Mouse (Mus musculus): ENCODE data around the gene Serpina3c. TPM values are rescaled to one million over a fixed set of nuclear protein-coding genes. Genes with fewer than 3 reads are reported as not detected.

Serpina3c gene
- polyA plus RNA-seq, 1 experiment from 2014 or later = not detected

- no peak for DNase-seq (ENCODE audit: low spot score)
- WGBS = 82% methylated on average over 3 of the region's 3 CpGs
- Histone ChIP-seq H3K27ac (ENCODE audit: low read depth, low read length) (no peak overlapping the region), H3K4me2 (ENCODE audit: low read depth) (no peak overlapping the region), H3K4me1 (ENCODE audit: control insufficient read depth, insufficient read depth, low read length) (no peaks in the 10 kb centered on the region), H3K27me3 (ENCODE audit: control insufficient read depth, insufficient read depth, low read length) (no peaks in the 10 kb centered on the region), H3K4me3 (ENCODE audit: low read depth, low read length) (no peak overlapping the region), H3K36me3 (ENCODE audit: control insufficient read depth, insufficient read depth, low read length) (no peaks in the 10 kb centered on the region), H3K9me3 (ENCODE audit: control insufficient read depth, low read length) (no peaks in the 10 kb centered on the region), H3K9ac (ENCODE audit: low read length) (no peak overlapping the region)
- ATAC-seq (ENCODE audit: insufficient read depth, low FRiP score, low TSS enrichment) = no peak
These were observed 527 bp downstream of the Serpina3c start for GRCm38 (mm10) chr12:104153041-104153645.

DNA sequence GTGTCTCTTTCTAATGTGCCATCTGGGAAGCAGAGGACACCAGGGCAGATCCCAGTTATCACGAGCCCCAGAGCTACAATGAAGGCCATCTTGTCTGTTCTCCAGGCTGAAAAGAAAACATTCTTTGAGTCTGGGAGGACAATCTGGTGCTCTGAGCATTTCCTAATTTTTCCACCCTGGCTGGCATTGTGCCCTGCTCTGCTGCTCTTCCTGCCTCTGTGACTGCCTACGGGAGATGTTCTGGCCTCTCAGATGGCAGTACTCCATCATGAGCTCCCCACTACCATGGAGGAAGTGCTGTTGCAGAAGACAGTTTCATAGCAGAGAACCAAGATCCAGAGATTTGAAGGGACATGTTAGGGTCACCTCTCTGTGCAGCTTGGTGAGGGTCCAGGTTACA, 1.7 kb downstream of the Serpina3c start:
- ATAC-seq (ENCODE audit: insufficient read depth, low FRiP score, low TSS enrichment) (no peak), DNase-seq (ENCODE audit: low spot score) (no peak)
- Histone ChIP-seq H3K36me3 (ENCODE audit: control insufficient read depth, insufficient read depth, low read length) (no peaks in the 10 kb centered on the region), H3K27ac (ENCODE audit: low read depth, low read length) (no peak overlapping the region), H3K27me3 (ENCODE audit: control insufficient read depth, insufficient read depth, low read length) (no peaks in the 10 kb centered on the region), H3K4me1 (ENCODE audit: control insufficient read depth, insufficient read depth, low read length) (no peaks in the 10 kb centered on the region), H3K4me2 (ENCODE audit: low read depth) (no peak overlapping the region), H3K9me3 (ENCODE audit: control insufficient read depth, low read length) (no peaks in the 10 kb centered on the region), H3K4me3 (ENCODE audit: low read depth, low read length) (no peak overlapping the region), H3K9ac (ENCODE audit: low read length) (no peak overlapping the region)
- 82% methylated on average over 2 of the region's 2 CpGs for WGBS

DNA sequence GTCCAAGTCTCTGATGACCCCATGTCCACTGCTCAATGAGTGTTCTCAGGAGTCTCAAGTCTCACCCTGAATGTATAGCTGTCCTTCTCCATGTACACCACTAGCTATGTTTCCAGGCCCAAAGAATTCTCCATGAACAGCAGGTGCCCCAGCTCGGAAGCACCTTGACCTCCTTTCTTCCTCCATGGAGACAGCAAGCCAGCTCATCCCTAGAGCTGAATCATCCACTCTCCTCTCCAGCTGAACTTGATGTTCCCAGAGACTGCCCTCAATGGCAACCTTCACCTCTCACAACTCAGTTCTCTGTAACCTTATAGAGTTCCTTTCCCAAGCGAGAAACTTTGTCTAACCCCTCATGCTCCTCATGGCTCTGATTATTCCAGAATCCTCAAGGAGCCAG, 8.1 kb downstream of the Serpina3c start:
- H3K27ac ChIP-seq (ENCODE audit: low read depth, low read length) = no peak overlapping the region
- H3K9ac ChIP-seq (ENCODE audit: low read length) = no peak overlapping the region
- H3K4me2 ChIP-seq (ENCODE audit: low read depth) = no peak overlapping the region
- H3K4me3 ChIP-seq (ENCODE audit: low read depth, low read length) = no peak overlapping the region
- H3K36me3 ChIP-seq (ENCODE audit: control insufficient read depth, insufficient read depth, low read length) = no peaks in the 10 kb centered on the region
- WGBS = 81% methylated on average over 2 of the region's 2 CpGs
- no peaks in the 10 kb centered on the region for H3K27me3 ChIP-seq (ENCODE audit: control insufficient read depth, insufficient read depth, low read length)
- no peak for ATAC-seq (ENCODE audit: insufficient read depth, low FRiP score, low TSS enrichment)
- H3K9me3 ChIP-seq (ENCODE audit: control insufficient read depth, low read length) = no peaks in the 10 kb centered on the region
- no peak for DNase-seq (ENCODE audit: low spot score)
- H3K4me1 ChIP-seq (ENCODE audit: control insufficient read depth, insufficient read depth, low read length) = no peaks in the 10 kb centered on the region

DNA sequence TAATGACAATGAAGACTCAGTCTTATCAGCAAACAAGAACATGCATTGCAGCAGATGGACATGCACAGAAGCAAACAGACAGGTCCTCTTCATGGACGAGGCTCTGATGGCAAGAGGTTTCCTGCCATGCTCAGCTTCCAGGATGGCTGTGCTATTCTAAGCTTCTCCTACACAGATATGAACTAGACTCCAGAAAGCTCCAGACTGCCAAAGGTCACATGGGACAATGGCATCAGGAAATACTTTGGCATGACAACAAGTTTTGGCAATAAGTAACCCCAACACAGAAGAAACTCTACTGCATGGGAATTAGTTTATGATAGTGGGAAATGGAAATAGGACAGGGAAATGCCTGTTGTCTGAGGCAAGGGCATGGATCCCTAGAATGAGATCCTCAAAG, 10.4 kb downstream of the Serpina3c start:
- Histone ChIP-seq H3K27ac (ENCODE audit: low read depth, low read length) (no peak overlapping the region), H3K9me3 (ENCODE audit: control insufficient read depth, low read length) (no peaks in the 10 kb centered on the region), H3K27me3 (ENCODE audit: control insufficient read depth, insufficient read depth, low read length) (no peaks in the 10 kb centered on the region), H3K4me3 (ENCODE audit: low read depth, low read length) (no peak overlapping the region), H3K36me3 (ENCODE audit: control insufficient read depth, insufficient read depth, low read length) (no peaks in the 10 kb centered on the region), H3K9ac (ENCODE audit: low read length) (no peak overlapping the region), H3K4me2 (ENCODE audit: low read depth) (no peak overlapping the region), H3K4me1 (ENCODE audit: control insufficient read depth, insufficient read depth, low read length) (no peaks in the 10 kb centered on the region)
- ATAC-seq (ENCODE audit: insufficient read depth, low FRiP score, low TSS enrichment) (no peak), DNase-seq (ENCODE audit: low spot score) (no peak)
- WGBS = 89% methylated on average over 1 of the region's 1 CpGs

DNA sequence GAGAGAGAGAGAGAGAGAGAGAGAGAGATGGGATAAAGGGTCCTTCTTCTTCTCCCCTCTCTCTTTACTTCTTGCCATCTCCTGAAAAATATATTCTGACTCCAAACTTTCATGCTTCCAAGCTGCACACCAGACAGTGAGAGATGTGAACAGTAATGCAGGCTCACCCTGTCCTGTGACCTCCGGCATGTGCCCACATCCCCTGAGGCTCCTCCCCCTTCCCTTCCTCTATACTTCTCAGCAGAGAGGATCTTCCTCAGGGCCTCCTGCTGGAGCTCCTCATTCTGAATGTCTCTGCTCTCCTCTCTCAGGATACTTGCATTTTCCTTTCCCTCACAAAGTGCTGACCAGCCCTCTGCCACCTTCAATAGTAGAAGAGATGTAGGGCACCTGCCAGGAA, 11.2 kb downstream of the Serpina3c start:
- no peak overlapping the region for H3K4me2 ChIP-seq (ENCODE audit: low read depth)
- no peaks in the 10 kb centered on the region for H3K36me3 ChIP-seq (ENCODE audit: control insufficient read depth, insufficient read depth, low read length)
- no peak for DNase-seq (ENCODE audit: low spot score)
- no peaks in the 10 kb centered on the region for H3K27me3 ChIP-seq (ENCODE audit: control insufficient read depth, insufficient read depth, low read length)
- no peaks in the 10 kb centered on the region for H3K4me1 ChIP-seq (ENCODE audit: control insufficient read depth, insufficient read depth, low read length)
- no peak overlapping the region for H3K4me3 ChIP-seq (ENCODE audit: low read depth, low read length)
- WGBS = 53% methylated on average over 1 of the region's 1 CpGs
- H3K9ac ChIP-seq (ENCODE audit: low read length) = no peak overlapping the region
- H3K9me3 ChIP-seq (ENCODE audit: control insufficient read depth, low read length) = no peaks in the 10 kb centered on the region
- H3K27ac ChIP-seq (ENCODE audit: low read depth, low read length) = no peak overlapping the region
- ATAC-seq (ENCODE audit: insufficient read depth, low FRiP score, low TSS enrichment) = no peak

GRCm38 (mm10) chr12:104141506-104141905, 12.2 kb downstream of the Serpina3c start:
- Histone ChIP-seq H3K9ac (ENCODE audit: low read length) (no peak overlapping the region), H3K4me3 (ENCODE audit: low read depth, low read length) (no peak overlapping the region), H3K4me2 (ENCODE audit: low read depth) (no peak overlapping the region), H3K36me3 (ENCODE audit: control insufficient read depth, insufficient read depth, low read length) (no peaks in the 10 kb centered on the region), H3K9me3 (ENCODE audit: control insufficient read depth, low read length) (no peaks in the 10 kb centered on the region), H3K27ac (ENCODE audit: low read depth, low read length) (no peak overlapping the region), H3K27me3 (ENCODE audit: control insufficient read depth, insufficient read depth, low read length) (no peaks in the 10 kb centered on the region), H3K4me1 (ENCODE audit: control insufficient read depth, insufficient read depth, low read length) (no peaks in the 10 kb centered on the region)
- no peak for ATAC-seq (ENCODE audit: insufficient read depth, low FRiP score, low TSS enrichment)
- DNase-seq (ENCODE audit: low spot score) = no peak
- 93% methylated on average over 1 of the region's 1 CpGs for WGBS

GRCm38 (mm10) chr12:104140543-104141103, 13.0 kb downstream of the Serpina3c start:
- Histone ChIP-seq H3K9ac (ENCODE audit: low read length) (no peak overlapping the region), H3K9me3 (ENCODE audit: control insufficient read depth, low read length) (no peaks in the 10 kb centered on the region), H3K27me3 (ENCODE audit: control insufficient read depth, insufficient read depth, low read length) (no peaks in the 10 kb centered on the region), H3K4me3 (ENCODE audit: low read depth, low read length) (no peak overlapping the region), H3K4me1 (ENCODE audit: control insufficient read depth, insufficient read depth, low read length) (no peaks in the 10 kb centered on the region), H3K4me2 (ENCODE audit: low read depth) (no peak overlapping the region), H3K36me3 (ENCODE audit: control insufficient read depth, insufficient read depth, low read length) (no peaks in the 10 kb centered on the region), H3K27ac (ENCODE audit: low read depth, low read length) (no peak overlapping the region)
- DNase-seq (ENCODE audit: low spot score) (no peak), ATAC-seq (ENCODE audit: insufficient read depth, low FRiP score, low TSS enrichment) (no peak)
- 91% methylated on average over 4 of the region's 4 CpGs for WGBS

DNA sequence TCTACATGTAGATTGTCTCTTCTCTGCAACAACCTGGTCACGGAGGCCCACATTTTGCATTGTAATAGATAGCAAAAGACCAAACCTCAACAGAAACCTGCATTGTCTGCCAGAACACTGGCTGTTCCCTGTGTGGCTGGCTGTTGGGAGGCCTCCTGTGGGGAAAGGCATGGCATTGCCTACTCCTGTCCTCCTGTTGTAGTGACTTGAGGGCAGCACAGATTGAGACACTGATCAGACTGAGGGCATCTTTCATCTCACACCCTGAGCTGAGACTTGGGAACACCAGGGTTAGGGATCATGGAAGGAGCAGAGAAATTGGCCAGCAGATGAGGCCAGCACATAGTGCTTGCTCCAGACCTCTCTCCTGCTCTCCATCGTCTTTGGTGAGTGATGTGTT, 15.5 kb downstream of the Serpina3c start:
- H3K27me3 ChIP-seq (ENCODE audit: control insufficient read depth, insufficient read depth, low read length) = no peaks in the 10 kb centered on the region
- ATAC-seq (ENCODE audit: insufficient read depth, low FRiP score, low TSS enrichment) = no peak
- 82% methylated on average over 2 of the region's 2 CpGs for WGBS

GRCm38 (mm10) chr12:104131041-104131440, 22.6 kb downstream of the Serpina3c start:
- H3K27me3 ChIP-seq (ENCODE audit: control insufficient read depth, insufficient read depth, low read length) = no peaks in the 10 kb centered on the region
- no peak overlapping the region for H3K9ac ChIP-seq (ENCODE audit: low read length)
- no peak overlapping the region for H3K4me2 ChIP-seq (ENCODE audit: low read depth)
- no peaks in the 10 kb centered on the region for H3K9me3 ChIP-seq (ENCODE audit: control insufficient read depth, low read length)
- no peaks in the 10 kb centered on the region for H3K36me3 ChIP-seq (ENCODE audit: control insufficient read depth, insufficient read depth, low read length)
- no peak for DNase-seq (ENCODE audit: low spot score)
- no peak overlapping the region for H3K4me3 ChIP-seq (ENCODE audit: low read depth, low read length)
- H3K27ac ChIP-seq (ENCODE audit: low read depth, low read length) = no peak overlapping the region
- no peak for ATAC-seq (ENCODE audit: insufficient read depth, low FRiP score, low TSS enrichment)
- H3K4me1 ChIP-seq (ENCODE audit: control insufficient read depth, insufficient read depth, low read length) = no peaks in the 10 kb centered on the region

More for the DNA sequence above, 15.5 kb downstream of the Serpina3c start:
- no peak overlapping the region for H3K4me2 ChIP-seq (ENCODE audit: low read depth)
- H3K9me3 ChIP-seq (ENCODE audit: control insufficient read depth, low read length) = no peaks in the 10 kb centered on the region
- no peaks in the 10 kb centered on the region for H3K36me3 ChIP-seq (ENCODE audit: control insufficient read depth, insufficient read depth, low read length)
- H3K9ac ChIP-seq (ENCODE audit: low read length) = no peak overlapping the region
- H3K27ac ChIP-seq (ENCODE audit: low read depth, low read length) = no peak overlapping the region
- H3K4me1 ChIP-seq (ENCODE audit: control insufficient read depth, insufficient read depth, low read length) = no peaks in the 10 kb centered on the region
- no peak overlapping the region for H3K4me3 ChIP-seq (ENCODE audit: low read depth, low read length)
- DNase-seq (ENCODE audit: low spot score) = no peak

Measured in neural tube, embryonic 11.5 days (tissue).